Mouse (Mus musculus) cortical plate, adult 2 months (tissue): ENCODE data around the gene Necab2. TPM values are rescaled to one million over a fixed set of nuclear protein-coding genes. Genes with fewer than 3 reads are reported as not detected.

Experiments used
- H3K27ac ChIP-seq: fragments of 200-500 bp; 2 replicates; pipeline ENCODE4 v1.5.1; 2012; ENCODE audit warnings: low read length, control low read depth, inconsistent platforms; ENCODE audit not compliant: insufficient read depth
- H3K4me1 ChIP-seq: fragments of 200-500 bp; 2 replicates; pipeline ENCODE4 v1.6.1; 2011; ENCODE audit warnings: low read length; ENCODE audit not compliant: control insufficient read depth, insufficient read depth
- H3K4me3 ChIP-seq: fragments of 200-500 bp; 2 replicates; pipeline ENCODE4 v1.5.1; 2011; ENCODE audit warnings: mild to moderate bottlenecking, low read length, control low read depth; ENCODE audit not compliant: insufficient read depth
- CTCF ChIP-seq: fragments of 200-500 bp; IDR thresholded peaks from 2 replicates; pipeline ENCODE4 v1.5.1; 2011; ENCODE audit warnings: mild to moderate bottlenecking, control low read depth, low read length; ENCODE audit not compliant: insufficient read depth; ENCODE audit errors: extremely low read depth
- POLR2A ChIP-seq: fragments of 200-500 bp; IDR thresholded peaks from 2 replicates; pipeline ENCODE4 v1.6.1; 2011; ENCODE audit warnings: mild to moderate bottlenecking, low read length, control low read depth; ENCODE audit not compliant: insufficient read depth; ENCODE audit errors: extremely low read depth
- polyA plus RNA-seq: library from polyadenylated mRNA; depleted of rRNA; stranded (reverse); fragments of >200 nt; gene quantifications from 2 replicates; pipeline ENCODE4 v1.2.3, GENCODE M21; 2012

Gene Necab2
- polyA plus RNA-seq, 1 experiment = 48.3 TPM

DNA sequence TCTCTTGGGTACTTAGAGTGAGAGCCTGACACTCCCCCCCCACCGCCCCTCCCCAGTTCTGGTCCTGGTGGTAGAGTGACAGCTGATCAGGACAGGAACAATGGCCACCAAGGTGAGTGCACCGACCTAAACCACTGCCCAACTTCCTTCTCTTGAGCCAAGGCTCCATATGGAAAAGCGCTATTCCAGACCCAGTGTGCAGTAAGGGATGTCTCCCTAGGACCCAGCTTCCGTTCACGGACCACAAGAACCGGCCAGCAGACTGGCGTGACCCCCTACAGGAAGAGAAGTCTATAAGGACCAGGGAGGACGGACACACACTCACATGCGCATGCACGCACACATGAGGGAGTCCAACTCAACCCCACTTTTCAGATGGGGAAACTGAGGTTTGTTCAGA is 10.2 kb upstream of the Necab2 start:
- no peak overlapping the region for H3K4me3 ChIP-seq
- TF ChIP-seq POLR2A (no peak), CTCF (no peak)
- no peak overlapping the region for H3K27ac ChIP-seq
- no peaks in the 10 kb centered on the region for H3K4me1 ChIP-seq

DNA sequence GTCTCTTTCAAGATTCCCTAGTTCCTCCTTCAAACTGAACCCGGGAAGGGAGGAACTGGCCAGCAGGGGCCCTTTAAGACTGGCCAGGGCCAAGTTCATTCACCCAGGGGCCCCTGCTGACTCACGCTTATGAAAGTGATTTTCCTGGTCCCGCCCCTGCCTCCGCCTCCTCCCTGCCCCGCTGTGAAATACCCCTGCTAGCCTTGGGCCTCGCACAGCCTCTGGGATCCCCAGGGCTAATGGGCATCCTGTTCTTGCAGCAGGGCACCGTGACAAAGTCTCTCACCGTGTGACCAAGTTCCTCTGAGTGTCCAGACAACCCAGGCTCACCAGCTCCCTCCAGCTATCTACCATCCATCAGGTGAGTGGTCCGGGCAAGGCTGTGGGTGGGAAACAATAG is 9.6 kb upstream of the Necab2 start:
- H3K27ac ChIP-seq = no peak overlapping the region
- peak overlapping the region; percentile 10; the same call in 1 of the 2 replicates for H3K4me3 ChIP-seq
- no peaks in the 10 kb centered on the region for H3K4me1 ChIP-seq
- TF ChIP-seq POLR2A (0 out of 2 replicates have a peak, but pooled peaks have one; percentile 16), CTCF (no peak)

DNA sequence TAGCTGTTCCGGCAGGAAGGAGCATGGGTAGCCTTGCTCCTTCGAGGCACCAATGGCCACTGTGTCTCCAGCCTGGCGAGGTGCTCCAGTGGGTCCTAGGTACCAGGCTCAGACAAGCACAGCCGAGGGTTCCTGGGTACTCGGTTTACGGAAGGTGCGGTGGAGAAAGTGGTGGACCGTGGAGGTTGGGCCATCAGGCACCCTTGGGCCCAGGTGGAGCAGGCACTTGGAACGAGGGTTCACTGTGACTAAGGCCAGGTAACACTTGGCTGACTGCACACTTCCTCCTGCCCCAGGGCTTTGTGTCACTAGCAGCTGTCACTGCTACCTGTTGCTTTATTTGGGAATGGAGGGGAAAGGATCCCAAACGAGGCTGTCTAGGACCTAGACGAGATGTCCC is 9.0 kb upstream of the Necab2 start:
- no peak for TF ChIP-seq POLR2A
- no peak for TF ChIP-seq CTCF
- H3K27ac ChIP-seq = no peak overlapping the region
- H3K4me1 ChIP-seq = no peaks in the 10 kb centered on the region
- H3K4me3 ChIP-seq = no peak overlapping the region

DNA sequence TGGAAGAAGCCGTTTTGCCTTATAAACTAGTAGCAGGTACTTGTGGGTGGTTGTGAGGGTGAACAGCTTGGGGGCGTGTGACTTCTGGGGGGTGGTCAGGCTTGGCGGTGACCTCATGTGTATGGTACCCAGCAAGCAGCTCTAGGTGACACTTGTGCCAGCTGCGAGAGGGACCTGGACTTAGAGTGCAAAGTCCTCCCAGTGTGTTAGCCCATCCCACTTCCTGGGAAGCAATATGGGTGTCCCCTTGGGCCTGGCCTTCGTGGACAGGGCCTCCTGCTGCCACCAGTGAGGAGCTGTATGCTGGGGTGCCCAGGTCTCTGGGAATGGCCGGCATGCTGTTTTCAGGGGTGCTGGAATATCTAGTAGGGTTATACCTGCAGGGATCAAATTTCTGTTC is 7.6 kb upstream of the Necab2 start:
- Histone ChIP-seq H3K4me1 (no peaks in the 10 kb centered on the region), H3K27ac (no peak overlapping the region), H3K4me3 (no peak overlapping the region)
- TF ChIP-seq POLR2A (no peak), CTCF (no peak)

DNA sequence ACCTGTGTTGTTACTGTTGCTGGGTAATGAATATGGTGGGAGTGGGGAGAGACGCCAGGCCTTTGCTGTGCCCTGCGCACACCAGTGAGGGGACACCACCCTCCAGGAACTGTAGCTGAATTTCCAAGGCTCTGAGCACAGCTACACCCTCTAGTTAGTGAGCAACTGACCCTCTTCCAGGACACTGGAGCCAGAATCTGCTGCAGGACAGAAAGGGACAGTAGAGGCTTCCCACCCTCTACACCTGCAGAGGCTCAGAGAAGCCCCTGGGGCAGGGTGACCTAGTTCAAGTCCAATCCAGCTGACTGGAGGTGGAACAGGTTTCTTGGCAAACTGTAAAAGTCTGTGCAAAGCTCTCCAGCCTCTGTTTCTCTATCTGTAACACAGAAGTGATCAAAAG is 7.1 kb upstream of the Necab2 start:
- TF ChIP-seq CTCF (no peak), POLR2A (no peak)
- no peak overlapping the region for H3K27ac ChIP-seq
- no peaks in the 10 kb centered on the region for H3K4me1 ChIP-seq
- H3K4me3 ChIP-seq = no peak overlapping the region

DNA sequence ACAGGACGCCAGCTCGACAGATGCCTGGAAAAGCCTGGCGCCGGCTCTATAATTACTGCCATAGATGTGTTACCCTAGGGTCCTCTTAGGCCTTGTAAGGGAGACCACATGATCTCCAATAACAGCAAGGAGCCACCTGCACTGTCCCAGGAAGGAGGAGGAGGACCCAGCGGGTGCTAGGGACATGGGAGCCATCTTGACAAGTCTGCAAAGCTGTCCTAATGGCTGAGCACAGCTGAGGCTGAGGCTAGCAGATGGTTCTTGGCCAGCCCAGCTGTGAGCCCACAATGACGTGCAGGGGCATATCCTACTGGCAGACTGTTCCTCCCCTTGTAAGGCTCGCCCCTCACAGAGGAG is 6.6 kb upstream of the Necab2 start:
- TF ChIP-seq POLR2A = no peak
- TF ChIP-seq CTCF = no peak

DNA sequence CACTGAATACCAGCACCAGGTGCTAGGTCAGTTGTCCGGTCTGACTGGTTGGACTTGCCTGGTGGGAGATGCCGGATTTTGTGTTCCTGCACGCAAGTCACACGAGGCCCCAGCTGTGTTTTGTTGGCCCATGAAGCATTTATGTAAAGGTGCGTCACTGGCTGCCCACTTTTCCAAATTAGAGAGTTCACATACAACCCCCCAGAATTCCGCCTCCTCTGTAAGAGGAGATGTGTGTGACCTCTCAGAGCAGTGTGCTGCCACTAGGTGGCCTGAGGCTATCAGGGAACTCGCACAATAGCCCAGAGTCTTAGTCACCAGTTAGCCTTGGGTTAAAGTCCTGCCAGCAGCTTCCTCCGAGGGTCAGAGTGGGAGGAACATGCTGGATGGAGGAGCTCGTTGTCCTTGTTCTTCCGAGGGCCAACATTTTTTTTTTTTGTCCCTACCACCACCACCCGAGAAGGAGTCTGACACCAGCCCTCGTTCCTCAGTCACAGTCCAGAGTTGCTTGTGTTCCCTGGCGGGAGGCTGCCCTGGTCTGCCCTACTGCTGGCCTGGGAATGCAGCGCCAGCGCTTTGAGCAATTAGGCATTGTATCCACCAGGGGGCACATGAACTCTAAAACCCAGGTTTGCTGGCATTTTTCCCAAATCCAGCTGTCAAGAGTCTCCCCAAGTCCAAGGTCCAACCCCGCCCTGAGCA is 6.1 kb upstream of the Necab2 start:
- no peak overlapping the region for H3K4me3 ChIP-seq
- H3K27ac ChIP-seq = no peak overlapping the region
- TF ChIP-seq CTCF = peak; percentile 65
- TF ChIP-seq POLR2A = no peak
- no peaks in the 10 kb centered on the region for H3K4me1 ChIP-seq

More for the DNA sequence above, 6.6 kb upstream of the Necab2 start:
- no peak overlapping the region for H3K27ac ChIP-seq
- H3K4me1 ChIP-seq = no peaks in the 10 kb centered on the region
- no peak overlapping the region for H3K4me3 ChIP-seq

DNA sequence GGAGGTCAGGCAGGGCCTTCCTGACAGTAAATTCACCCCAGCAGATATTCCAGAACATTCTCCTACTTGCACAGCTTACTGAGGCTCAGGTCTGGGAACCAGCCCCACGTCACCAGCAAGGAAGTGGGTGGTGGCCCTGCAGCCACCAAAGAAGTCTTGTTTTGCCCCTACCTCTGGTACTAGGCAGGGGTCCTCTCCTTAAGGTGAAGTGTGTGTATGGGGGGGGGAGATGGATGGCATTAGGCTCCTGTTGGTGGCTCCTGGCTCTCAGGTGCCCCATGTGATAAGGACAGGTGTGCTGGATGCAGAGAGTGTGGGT is 5.6 kb upstream of the Necab2 start:
- H3K4me1 ChIP-seq = no peaks in the 10 kb centered on the region
- no peak overlapping the region for H3K4me3 ChIP-seq
- TF ChIP-seq POLR2A (no peak), CTCF (no peak)
- H3K27ac ChIP-seq = no peak overlapping the region

DNA sequence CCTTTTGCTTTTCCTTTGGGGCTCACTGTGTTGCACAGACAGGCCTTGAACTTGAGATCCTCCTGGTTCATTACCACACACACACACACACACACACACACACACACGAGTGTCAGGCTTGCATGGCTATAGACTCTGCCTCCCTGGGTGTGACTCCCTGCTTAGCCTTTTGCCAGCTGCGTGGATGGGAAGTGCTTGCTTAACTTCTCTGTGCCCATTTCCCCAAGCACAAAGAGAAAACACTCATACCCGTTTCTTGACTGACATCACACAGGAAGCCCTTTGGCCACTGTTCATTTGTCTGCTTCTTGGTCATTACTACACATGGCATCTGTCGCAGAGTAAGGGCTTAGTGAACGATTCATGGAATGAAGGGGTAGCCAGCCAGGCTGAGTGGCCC is 4.5 kb upstream of the Necab2 start:
- Histone ChIP-seq H3K27ac (no peak overlapping the region), H3K4me3 (no peak overlapping the region), H3K4me1 (no peaks in the 10 kb centered on the region)
- TF ChIP-seq CTCF = no peak
- TF ChIP-seq POLR2A = no peak

DNA sequence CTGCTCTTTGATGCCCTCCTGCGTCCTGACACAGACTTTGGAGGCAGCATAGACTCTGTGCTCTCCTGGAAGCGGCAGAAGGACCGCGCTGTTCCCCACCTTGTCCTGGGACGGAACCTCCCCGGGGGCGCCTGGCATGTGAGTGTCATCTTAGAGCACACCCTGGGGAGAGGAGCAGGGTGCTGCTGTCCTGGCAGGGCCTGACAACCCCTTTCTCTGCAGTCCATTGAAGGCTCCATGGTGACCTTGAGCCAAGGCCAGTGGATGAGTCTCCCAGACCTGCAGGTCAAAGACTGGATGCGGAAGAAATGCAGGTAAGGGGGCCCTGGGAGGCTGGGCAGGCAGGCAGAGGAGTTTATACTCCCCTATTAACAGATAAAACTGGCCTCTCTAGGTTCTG is 3.5 kb upstream of the Necab2 start:
- no peak for TF ChIP-seq POLR2A
- Histone ChIP-seq H3K4me3 (no peak overlapping the region), H3K4me1 (no peaks in the 10 kb centered on the region), H3K27ac (no peak overlapping the region)
